Mouse (Mus musculus): ENCODE data around the gene Lad1. TPM values are rescaled to one million over a fixed set of nuclear protein-coding genes. Genes with fewer than 3 reads are reported as not detected.

Lad1 gene
- polyA plus RNA-seq, 1 experiment from 2014 or later: 0.78 TPM

GRCm38 (mm10) chr1:135812205-135812604 is 6.2 kb upstream of the Lad1 start:
- H3K4me1 ChIP-seq (replicated peaks): 0 out of 2 replicates have a peak, but pooled peaks cover 3% of the 10 kb centered on the region
- no peaks in the 10 kb centered on the region for H3K9me3 ChIP-seq
- H3K27me3 ChIP-seq: peaks cover 6% of the 10 kb centered on the region
- ATAC-seq (ENCODE audit: low FRiP score, low read depth): no peak
- H3K4me3 ChIP-seq: no peak overlapping the region
- WGBS: 74% methylated on average over 3 of the region's 3 CpGs
- H3K4me2 ChIP-seq: no peak overlapping the region
- H3K9ac ChIP-seq: no peak overlapping the region
- H3K27ac ChIP-seq (replicated peaks): no peak overlapping the region
- H3K36me3 ChIP-seq: no peaks in the 10 kb centered on the region

DNA sequence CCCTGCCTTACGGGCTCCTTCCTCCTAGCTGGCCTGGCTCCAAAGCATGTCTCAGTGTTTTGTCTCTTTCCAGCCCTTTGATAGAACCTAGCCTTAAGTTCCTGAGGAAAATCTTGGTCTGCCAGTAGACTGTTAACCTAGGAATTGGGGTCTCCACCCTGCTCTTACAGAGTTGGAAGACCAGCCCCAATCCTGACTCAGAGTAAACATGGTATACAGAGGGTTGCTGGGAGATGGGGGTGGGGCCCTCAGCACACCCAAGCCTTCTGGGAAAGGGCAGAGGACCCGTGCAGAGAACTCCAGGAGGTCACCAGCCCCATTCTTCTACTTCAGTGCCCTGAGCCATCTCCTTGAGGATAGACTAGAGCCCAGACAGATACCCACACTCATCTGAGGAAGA is 5.8 kb upstream of the Lad1 start:
- WGBS: 35% methylated on average over 2 of the region's 2 CpGs
- 0 out of 2 replicates have a peak, but pooled peaks have one; percentile 16 for ATAC-seq (ENCODE audit: low FRiP score, low read depth)

DNA sequence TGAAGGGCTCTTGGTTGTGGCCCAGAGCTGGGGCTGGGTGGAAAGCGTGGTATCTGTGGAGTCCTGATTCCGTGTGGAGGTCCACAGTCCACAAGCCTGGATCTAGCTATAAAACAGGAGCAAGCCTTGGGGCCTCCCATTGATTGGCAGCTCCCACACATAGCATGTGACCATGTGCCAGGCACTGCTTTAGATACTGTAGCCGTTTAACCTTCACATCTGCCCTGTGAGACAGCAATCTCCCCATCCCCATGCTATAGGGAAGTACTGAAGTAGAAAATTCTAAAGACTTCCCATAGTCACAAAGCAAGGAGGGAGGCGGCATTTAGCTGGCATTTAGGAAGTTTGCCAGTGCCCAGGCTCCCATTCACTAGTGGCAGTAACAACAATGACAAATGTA is 5.3 kb upstream of the Lad1 start:
- no peaks in the 10 kb centered on the region for H3K9me3 ChIP-seq
- no peak overlapping the region for H3K4me2 ChIP-seq
- no peak overlapping the region for H3K4me3 ChIP-seq
- WGBS: 57% methylated on average over 4 of the region's 4 CpGs
- 0 out of 2 replicates have a peak, but pooled peaks have one; percentile 21 for ATAC-seq (ENCODE audit: low FRiP score, low read depth)
- H3K9ac ChIP-seq: no peak overlapping the region
- no peaks in the 10 kb centered on the region for H3K36me3 ChIP-seq
- peaks cover 15% of the 10 kb centered on the region for H3K27me3 ChIP-seq
- no peak overlapping the region for H3K27ac ChIP-seq (replicated peaks)
- H3K4me1 ChIP-seq (replicated peaks): 0 out of 2 replicates have a peak, but pooled peaks cover 3% of the 10 kb centered on the region

More for the DNA sequence above, 5.8 kb upstream of the Lad1 start:
- H3K9me3 ChIP-seq: no peaks in the 10 kb centered on the region
- H3K36me3 ChIP-seq: no peaks in the 10 kb centered on the region
- H3K9ac ChIP-seq: no peak overlapping the region
- no peak overlapping the region for H3K4me3 ChIP-seq
- 0 out of 2 replicates have a peak, but pooled peaks cover 3% of the 10 kb centered on the region for H3K4me1 ChIP-seq (replicated peaks)
- H3K4me2 ChIP-seq: no peak overlapping the region
- no peak overlapping the region for H3K27ac ChIP-seq (replicated peaks)
- peaks cover 10% of the 10 kb centered on the region for H3K27me3 ChIP-seq

DNA sequence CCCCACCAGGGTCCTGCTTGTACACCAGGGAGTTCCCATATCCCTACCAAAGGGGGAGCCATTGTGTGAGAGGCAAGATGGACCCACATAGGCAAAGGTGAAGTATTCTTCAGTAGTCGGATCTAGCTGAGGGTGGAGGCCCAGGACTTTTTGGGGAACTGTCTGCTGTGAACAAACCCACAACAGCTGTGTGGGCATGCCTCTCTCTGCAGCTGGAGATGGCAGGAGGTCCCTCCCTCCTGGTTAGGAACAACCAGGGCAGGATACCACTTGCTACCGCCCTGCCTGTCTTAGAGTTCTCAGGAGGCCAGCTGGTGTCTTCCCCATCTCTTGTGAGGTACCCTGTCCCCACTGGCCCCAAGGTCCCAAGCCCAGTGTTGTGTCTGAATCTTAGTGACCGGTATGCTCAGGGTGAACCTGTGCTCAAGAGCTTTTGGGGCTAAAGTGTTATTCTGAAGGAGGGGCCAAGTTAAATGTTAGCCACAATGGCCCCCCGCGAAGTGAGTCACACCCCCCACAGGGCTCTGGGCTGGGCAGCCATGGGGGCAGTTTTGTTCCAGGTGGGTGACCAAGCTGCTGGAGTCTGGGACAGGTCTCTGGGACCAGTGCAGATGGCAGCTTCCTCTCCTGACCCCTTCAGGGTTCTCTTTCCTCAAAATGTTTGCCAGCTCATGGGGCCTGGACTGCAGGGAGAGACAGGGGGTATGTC is 4.6 kb upstream of the Lad1 start:
- peaks cover 19% of the 10 kb centered on the region for H3K27me3 ChIP-seq
- ATAC-seq (ENCODE audit: low FRiP score, low read depth): no peak
- no peak overlapping the region for H3K27ac ChIP-seq (replicated peaks)
- no peak overlapping the region for H3K9ac ChIP-seq
- H3K4me2 ChIP-seq: no peak overlapping the region
- no peak overlapping the region for H3K4me3 ChIP-seq
- H3K9me3 ChIP-seq: no peaks in the 10 kb centered on the region
- WGBS: 80% methylated on average over 5 of the region's 5 CpGs
- H3K36me3 ChIP-seq: no peaks in the 10 kb centered on the region
- peaks cover 9% of the 10 kb centered on the region for H3K4me1 ChIP-seq (replicated peaks)

DNA sequence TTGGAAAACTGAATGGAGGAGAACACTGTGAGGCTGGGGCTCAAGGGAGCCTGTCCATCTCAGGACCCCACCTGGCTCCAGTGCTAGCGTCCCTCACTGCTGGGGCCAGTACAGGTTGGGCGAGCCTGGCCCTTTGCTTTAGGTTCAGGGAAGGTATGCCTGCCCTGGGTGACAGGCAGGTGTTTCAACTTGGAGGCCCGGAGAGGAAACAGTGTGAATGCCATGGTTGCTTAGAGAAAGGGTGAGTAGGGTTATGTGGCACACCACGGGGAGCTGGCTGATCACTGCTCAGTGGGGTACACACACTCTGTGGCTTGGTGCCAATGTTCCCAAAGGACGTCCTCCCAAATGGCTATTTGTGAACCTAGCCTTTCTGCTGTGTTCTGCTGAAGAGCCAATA is 3.9 kb upstream of the Lad1 start:
- Histone ChIP-seq H3K4me1 (replicated peaks) (peaks cover 13% of the 10 kb centered on the region), H3K27ac (replicated peaks) (no peak overlapping the region), H3K4me3 (no peak overlapping the region), H3K9ac (no peak overlapping the region), H3K27me3 (peaks cover 25% of the 10 kb centered on the region), H3K36me3 (no peaks in the 10 kb centered on the region), H3K9me3 (no peaks in the 10 kb centered on the region), H3K4me2 (no peak overlapping the region)
- 80% methylated on average over 5 of the region's 5 CpGs for WGBS
- no peak for ATAC-seq (ENCODE audit: low FRiP score, low read depth)

GRCm38 (mm10) chr1:135817595-135817994 is 803 bp upstream of the Lad1 start:
- 84% methylated on average over 4 of the region's 4 CpGs for WGBS
- H3K27me3 ChIP-seq: peaks cover 41% of the 10 kb centered on the region
- no peak overlapping the region for H3K4me2 ChIP-seq
- H3K4me3 ChIP-seq: no peak overlapping the region
- H3K9me3 ChIP-seq: no peaks in the 10 kb centered on the region
- H3K9ac ChIP-seq: no peak overlapping the region
- H3K4me1 ChIP-seq (replicated peaks): peaks cover 13% of the 10 kb centered on the region
- ATAC-seq (ENCODE audit: low FRiP score, low read depth): no peak
- H3K36me3 ChIP-seq: no peaks in the 10 kb centered on the region
- H3K27ac ChIP-seq (replicated peaks): no peak overlapping the region

DNA sequence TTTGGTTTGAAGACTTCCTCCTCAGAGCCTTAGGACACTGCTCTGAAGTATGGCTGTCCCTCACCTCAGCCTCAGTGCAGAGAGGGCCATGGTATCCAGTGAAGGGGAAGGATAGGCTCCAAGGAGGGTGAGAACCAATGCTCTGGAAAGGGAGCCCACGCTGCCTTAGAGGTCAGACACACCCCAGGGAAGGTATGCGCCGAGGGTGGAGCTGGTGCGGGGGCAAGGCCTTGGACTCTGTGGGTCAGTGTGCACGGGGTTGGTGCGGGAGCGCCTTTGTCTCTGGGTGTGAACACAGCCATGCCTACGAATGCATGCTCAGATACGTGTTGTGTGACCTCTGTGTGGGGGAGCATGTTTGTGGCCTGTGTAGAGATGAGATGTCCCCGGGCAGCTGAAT is 1.7 kb downstream of the Lad1 start:
- Histone ChIP-seq H3K9me3 (no peaks in the 10 kb centered on the region), H3K4me2 (no peak overlapping the region), H3K36me3 (no peaks in the 10 kb centered on the region), H3K4me3 (no peak overlapping the region), H3K4me1 (replicated peaks) (peaks cover 10% of the 10 kb centered on the region), H3K27ac (replicated peaks) (no peak overlapping the region), H3K9ac (no peak overlapping the region), H3K27me3 (peaks cover 41% of the 10 kb centered on the region)
- no peak for ATAC-seq (ENCODE audit: low FRiP score, low read depth)
- WGBS: 83% methylated on average over 10 of the region's 10 CpGs

DNA sequence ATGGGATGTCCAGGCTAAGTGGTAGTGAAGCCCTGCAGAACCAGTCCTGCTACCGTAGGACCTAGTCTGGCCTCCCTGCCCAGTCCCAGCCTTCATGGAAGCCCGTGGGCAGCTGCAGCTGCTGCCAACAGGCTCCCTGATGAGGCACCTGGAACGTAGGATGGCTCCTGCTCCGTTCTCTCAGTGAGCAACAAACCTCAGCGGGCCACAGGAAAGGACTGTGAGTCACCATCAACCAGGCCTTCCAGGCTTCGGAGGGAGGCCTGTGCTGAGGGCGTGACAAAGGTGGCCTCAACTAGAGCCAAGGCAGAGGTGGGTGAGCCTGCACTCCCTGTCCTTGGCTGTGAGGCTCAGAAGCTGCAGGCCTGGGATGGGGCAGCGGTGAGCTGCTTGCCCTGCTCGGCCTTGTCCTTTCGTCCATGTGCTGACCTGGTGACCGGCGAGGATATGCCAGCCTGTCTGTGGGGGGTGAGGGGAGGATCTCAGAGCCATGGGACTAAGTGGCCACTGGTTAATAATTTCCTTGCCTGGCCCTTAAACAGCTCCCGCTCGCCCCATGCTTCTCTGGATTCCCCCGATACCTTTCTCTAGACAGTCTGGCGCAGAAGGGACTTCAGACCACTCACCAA is 2.5 kb downstream of the Lad1 start:
- no peak for ATAC-seq (ENCODE audit: low FRiP score, low read depth)
- no peak overlapping the region for H3K27ac ChIP-seq (replicated peaks)
- no peak overlapping the region for H3K4me2 ChIP-seq
- H3K27me3 ChIP-seq: peaks cover 41% of the 10 kb centered on the region
- H3K9me3 ChIP-seq: no peaks in the 10 kb centered on the region
- peaks cover 10% of the 10 kb centered on the region for H3K4me1 ChIP-seq (replicated peaks)
- H3K9ac ChIP-seq: no peak overlapping the region
- no peaks in the 10 kb centered on the region for H3K36me3 ChIP-seq
- no peak overlapping the region for H3K4me3 ChIP-seq
- 71% methylated on average over 16 of the region's 16 CpGs for WGBS

DNA sequence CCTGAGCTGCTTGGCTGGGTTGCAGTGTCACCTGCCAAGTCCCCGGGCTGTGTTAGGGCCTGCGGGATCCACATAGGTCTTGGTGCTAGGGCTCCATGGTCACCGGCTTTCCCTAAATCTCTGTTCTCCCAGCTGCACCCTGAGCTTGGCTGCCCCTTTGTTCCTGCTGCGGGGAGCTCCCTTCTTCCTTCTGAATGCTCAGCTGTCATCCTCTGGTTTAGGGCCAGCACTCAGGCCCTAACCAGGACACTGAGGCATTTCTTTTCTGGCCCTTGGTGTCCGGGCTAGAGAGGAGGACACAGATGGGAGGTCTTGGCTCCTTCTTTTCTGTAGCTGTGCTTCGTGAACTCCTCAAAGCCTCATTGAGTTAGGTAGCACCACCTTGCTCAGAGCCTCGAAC is 3.4 kb downstream of the Lad1 start:
- 69% methylated on average over 7 of the region's 7 CpGs for WGBS

DNA sequence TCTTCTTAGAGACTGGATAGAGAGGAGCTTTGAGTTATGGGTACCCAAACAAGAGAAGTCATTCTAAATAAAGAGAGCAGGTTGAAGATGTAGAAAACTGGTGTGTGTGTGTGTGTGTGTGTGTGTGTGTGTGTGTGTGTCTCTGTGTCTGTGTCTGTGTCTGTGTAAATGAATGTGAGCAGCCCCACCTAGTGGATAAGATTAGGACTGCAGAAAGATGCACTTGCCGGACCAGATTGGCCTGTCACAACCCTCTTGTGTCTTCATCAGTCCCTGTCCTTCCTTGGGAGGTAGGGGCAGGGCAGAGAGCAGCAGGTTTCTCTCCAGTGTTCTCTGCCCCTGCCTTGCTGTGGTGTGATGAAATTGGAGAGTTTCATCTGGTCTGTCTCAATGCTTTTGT is 10.5 kb downstream of the Lad1 start:
- Histone ChIP-seq H3K9ac (no peak overlapping the region), H3K27me3 (no peaks in the 10 kb centered on the region), H3K4me1 (replicated peaks) (no peaks in the 10 kb centered on the region), H3K27ac (replicated peaks) (no peak overlapping the region), H3K4me3 (no peak overlapping the region), H3K4me2 (no peak overlapping the region), H3K9me3 (no peaks in the 10 kb centered on the region), H3K36me3 (no peaks in the 10 kb centered on the region)
- WGBS: 25% methylated on average over 1 of the region's 1 CpGs
- no peak for ATAC-seq (ENCODE audit: low FRiP score, low read depth)

More for the DNA sequence above, 3.4 kb downstream of the Lad1 start:
- no peaks in the 10 kb centered on the region for H3K9me3 ChIP-seq
- no peak for ATAC-seq (ENCODE audit: low FRiP score, low read depth)
- no peak overlapping the region for H3K4me3 ChIP-seq
- no peak overlapping the region for H3K9ac ChIP-seq
- no peaks in the 10 kb centered on the region for H3K36me3 ChIP-seq
- no peak overlapping the region for H3K27ac ChIP-seq (replicated peaks)
- peaks cover 39% of the 10 kb centered on the region for H3K27me3 ChIP-seq
- H3K4me1 ChIP-seq (replicated peaks): peaks cover 10% of the 10 kb centered on the region
- no peak overlapping the region for H3K4me2 ChIP-seq

GRCm38 (mm10) chr1:135834206-135834859 is 15.9 kb downstream of the Lad1 start:
- Histone ChIP-seq H3K27me3 (no peaks in the 10 kb centered on the region), H3K27ac (replicated peaks) (no peak overlapping the region), H3K9me3 (no peaks in the 10 kb centered on the region), H3K4me1 (replicated peaks) (no peaks in the 10 kb centered on the region), H3K4me2 (no peak overlapping the region), H3K4me3 (no peak overlapping the region), H3K36me3 (no peaks in the 10 kb centered on the region), H3K9ac (no peak overlapping the region)
- ATAC-seq (ENCODE audit: low FRiP score, low read depth): no peak
- 80% methylated on average over 6 of the region's 6 CpGs for WGBS

- no peak overlapping the region for H3K4me2 ChIP-seq
- H3K4me1 ChIP-seq (replicated peaks): no peaks in the 10 kb centered on the region
- H3K36me3 ChIP-seq: no peaks in the 10 kb centered on the region
- no peak overlapping the region for H3K4me3 ChIP-seq
- 89% methylated on average over 8 of the region's 8 CpGs for WGBS
- no peak for ATAC-seq (ENCODE audit: low FRiP score, low read depth)
- no peak overlapping the region for H3K9ac ChIP-seq
- no peaks in the 10 kb centered on the region for H3K27me3 ChIP-seq
- H3K9me3 ChIP-seq: no peaks in the 10 kb centered on the region
- H3K27ac ChIP-seq (replicated peaks): no peak overlapping the region
These were observed 16.6 kb downstream of the Lad1 start for GRCm38 (mm10) chr1:135834983-135835382.
